Mouse (Mus musculus): ENCODE measurements around the gene Aldh9a1.

DNA sequence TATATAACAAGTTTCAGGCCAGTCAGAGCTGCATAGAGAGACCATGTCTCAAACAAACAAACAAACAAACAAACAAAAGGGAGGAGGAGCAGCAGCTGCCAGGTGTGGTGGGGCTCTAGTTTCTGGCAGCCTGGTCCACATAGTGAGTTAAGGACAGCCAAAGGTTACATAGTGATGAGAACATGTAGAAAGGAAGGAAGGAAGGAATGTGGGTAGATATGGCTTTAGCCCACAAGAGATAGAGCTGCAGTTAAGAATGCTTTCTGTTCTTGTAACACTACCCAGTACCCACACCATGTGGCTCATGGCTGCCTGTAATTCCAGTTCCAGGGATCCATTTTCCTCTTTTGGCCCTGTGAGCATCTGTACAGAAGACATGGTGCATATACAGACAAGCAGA lies 37.4 kb upstream of the Aldh9a1 start:
- TF ChIP-seq CTCF (IDR thresholded peaks at IDR 0.05; ENCODE audit: low read depth, low read length) (no peak), POLR2A (IDR thresholded peaks at IDR 0.05; ENCODE audit: insufficient read depth, low read length) (no peak)
